ENCODE assay signal across 18 mouse cellular contexts in the genomic region with DNA sequence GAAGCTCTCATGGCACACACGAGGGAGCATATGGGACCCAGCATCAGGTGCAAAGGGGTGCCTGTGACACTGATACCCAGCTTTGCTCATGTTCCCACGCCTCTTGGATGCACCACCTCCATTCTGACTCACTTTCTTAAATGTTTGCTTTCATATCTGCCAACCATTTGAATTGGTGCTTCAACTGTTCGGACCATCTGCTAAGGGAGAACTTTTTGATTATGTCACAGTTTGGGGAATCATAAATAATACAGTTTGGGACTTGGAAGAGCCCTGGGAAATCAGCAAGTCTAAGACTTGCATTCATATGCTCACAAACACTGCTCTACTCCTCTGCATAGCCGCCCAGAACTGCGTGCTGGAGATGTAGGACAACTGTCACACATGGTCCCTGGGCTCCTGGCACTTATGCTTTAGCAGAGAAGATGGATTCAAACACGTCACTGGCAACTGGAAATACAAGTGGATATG. TPM values are rescaled to one million over a fixed set of nuclear protein-coding genes. Genes with fewer than 3 reads are reported as not detected.
A peak's percentile ranks its signal among the peaks of the same experiment; 100 is the strongest.
DNase-seq lines count a peak whose midpoint lies in the region; ATAC-seq lines count a peak whose summit lies in the region.
"Had no signal": no experiment of that assay in that cellular context is flagged by ENCODE, and none has a peak within 500 bp of the region (broad histone marks: within the 10 kb centered on the region; RNA-seq: fewer than 3 reads in every experiment).

No protein-coding gene starts in this region.

- H3K9ac ChIP-seq in liver, embryonic 11.5 days (ENCODE audit: low read depth, low read length), result no peak overlapping the region
- no peak overlapping the region for H3K9ac ChIP-seq in liver, embryonic 12.5 days
- H3K9ac ChIP-seq: forebrain, embryonic 13.5 days; limb, embryonic 13.5 days; liver, postnatal 0 days; midbrain, embryonic 13.5 days had no signal

- no peak overlapping the region for H3K4me2 ChIP-seq in liver, embryonic 11.5 days
- no peak overlapping the region for H3K4me2 ChIP-seq in liver, embryonic 12.5 days
- H3K4me2 ChIP-seq: forebrain, embryonic 13.5 days; limb, embryonic 13.5 days; midbrain, embryonic 13.5 days had no signal

- peaks cover 9% of the 10 kb centered on the region for H3K4me1 ChIP-seq in liver, embryonic 11.5 days (replicated peaks; ENCODE audit: control insufficient read depth, insufficient read depth, low read length)
- H3K4me1 ChIP-seq in liver, embryonic 12.5 days, result peaks cover 21% of the 10 kb centered on the region
- H3K4me1 ChIP-seq: forebrain, embryonic 13.5 days; midbrain, embryonic 13.5 days had no signal

- intact Hi-C loops in left cerebral cortex, postnatal 14 days (cut with DNase I), result loop anchor here (5.0 kb wide), 1 partner anchor 79 kb away; no protein-coding TSS in a partner anchor
- intact Hi-C loops in gastrocnemius, postnatal 36 days (cut with DNase I), result no loop called here

- 84% methylated on average over 6 of the region's 6 CpGs for WGBS in liver, embryonic 11.5 days
- WGBS in liver, embryonic 12.5 days (ENCODE audit: insufficient replicate concordance), result 70% methylated on average over 6 of the region's 6 CpGs

- H3K36me3 ChIP-seq in liver, embryonic 11.5 days (ENCODE audit: control insufficient read depth, insufficient read depth, low read length), result no peaks in the 10 kb centered on the region
- H3K36me3 ChIP-seq in liver, embryonic 12.5 days, result no peaks in the 10 kb centered on the region
- H3K36me3 ChIP-seq: heart, embryonic 10.5 days; limb, embryonic 13.5 days; midbrain, embryonic 13.5 days had no signal

- no peaks in the 10 kb centered on the region for H3K9me3 ChIP-seq in liver, embryonic 11.5 days (ENCODE audit: control insufficient read depth, low read length)
- no peaks in the 10 kb centered on the region for H3K9me3 ChIP-seq in liver, embryonic 12.5 days (replicated peaks)
- H3K9me3 ChIP-seq: forebrain, embryonic 13.5 days; G1E; heart, embryonic 10.5 days; limb, embryonic 13.5 days; midbrain, embryonic 13.5 days had no signal

- DNase-seq in liver, embryonic 11.5 days (ENCODE audit: low spot score), result peak; percentile 10
- peak; percentile 63 for DNase-seq in layer of hippocampus, adult 11-12 months (ENCODE audit: low spot score)
- DNase-seq in left cerebral cortex, postnatal 14 days (ENCODE audit: low spot score in 2 of 2), result peak; percentile 53 to 78
- DNase-seq in gastrocnemius, postnatal 4 days (ENCODE audit: low spot score in 2 of 2), result no peak
- DNase-seq in gastrocnemius, postnatal 36 days, result no peak
- no peak for DNase-seq in lung, postnatal 4 days
- DNase-seq: cerebellum, adult 8-10 months; kidney, adult 18-20 months; kidney, postnatal 36 days; liver, postnatal 0 days; lung, postnatal 36 days had no signal

- no peak for ATAC-seq in liver, embryonic 11.5 days (replicated peaks; ENCODE audit: low FRiP score)
- no peak for ATAC-seq in liver, embryonic 12.5 days
- ATAC-seq: forebrain, embryonic 13.5 days; hindbrain, embryonic 16.5 days; liver, postnatal 0 days; midbrain, embryonic 13.5 days had no signal

- H3K27ac ChIP-seq in liver, embryonic 11.5 days (ENCODE audit: low read depth, low read length), result no peak overlapping the region
- H3K27ac ChIP-seq in liver, embryonic 12.5 days, result no peak overlapping the region
- H3K27ac ChIP-seq: forebrain, embryonic 13.5 days; heart, embryonic 10.5 days; limb, embryonic 13.5 days; midbrain, embryonic 13.5 days had no signal

- no peak overlapping the region for H3K4me3 ChIP-seq in liver, embryonic 11.5 days (ENCODE audit: low read depth, low read length)
- H3K4me3 ChIP-seq in liver, embryonic 12.5 days, result no peak overlapping the region
- H3K4me3 ChIP-seq: forebrain, embryonic 13.5 days; heart, embryonic 10.5 days; limb, embryonic 13.5 days; midbrain, embryonic 13.5 days had no signal

- no peaks in the 10 kb centered on the region for H3K27me3 ChIP-seq in liver, embryonic 11.5 days (replicated peaks; ENCODE audit: control insufficient read depth, insufficient read depth, low read length)
- H3K27me3 ChIP-seq in liver, embryonic 12.5 days (replicated peaks), result peaks cover 5% of the 10 kb centered on the region
- H3K27me3 ChIP-seq: forebrain, embryonic 13.5 days; limb, embryonic 13.5 days; midbrain, embryonic 13.5 days had no signal

RNA-seq across cellular contexts. Expression of gene Homer2, which starts 23.9 kb away (rescaled TPM):
- polyA plus RNA-seq in liver, embryonic 11.5 days (2014; fragmentation: Nextera tagmentation; extraction: Ambion mirVana), result 16.0 and 17.7 TPM in 2 replicates
- 8.8 and 10.0 TPM in 2 replicates for polyA plus RNA-seq in liver, embryonic 12.5 days (2016; fragmentation: Nextera tagmentation; extraction: Ambion mirVana)
- total RNA-seq in left cerebral cortex, postnatal 14 days (2021), result 10 to 100 TPM; 74.9 to 79.6 TPM
- 10 to 100 TPM; 22.3 to 23.3 TPM for total RNA-seq in gastrocnemius, postnatal 4 days (2021)
- total RNA-seq in gastrocnemius, postnatal 36 days (2021), result 10 to 100 TPM; 42.9 to 66.0 TPM

RNA-seq across cellular contexts. Expression of gene Ramac, which starts 31.5 kb away (rescaled TPM):
- 98.0 and 103 TPM in 2 replicates for polyA plus RNA-seq in liver, embryonic 11.5 days (2014; fragmentation: Nextera tagmentation; extraction: Ambion mirVana)
- polyA plus RNA-seq in liver, embryonic 12.5 days (2016; fragmentation: Nextera tagmentation; extraction: Ambion mirVana), result 69.7 and 73.6 TPM in 2 replicates
- total RNA-seq in left cerebral cortex, postnatal 14 days (2021), result 10 to 100 TPM; 70.9 to 73.7 TPM
- 10 to 100 TPM; 31.5 to 35.9 TPM for total RNA-seq in gastrocnemius, postnatal 4 days (2021)
- total RNA-seq in gastrocnemius, postnatal 36 days (2021), result 10 to 100 TPM; 17.7 to 23.7 TPM

RNA-seq across cellular contexts. Expression of gene 3110040N11Rik, which starts 58.1 kb away (rescaled TPM):
- polyA plus RNA-seq in liver, embryonic 11.5 days (2014; fragmentation: Nextera tagmentation; extraction: Ambion mirVana), result 45.8 and 58.9 TPM in 2 replicates
- 27.6 and 29.5 TPM in 2 replicates for polyA plus RNA-seq in liver, embryonic 12.5 days (2016; fragmentation: Nextera tagmentation; extraction: Ambion mirVana)
- 10 to 100 TPM; 28.8 to 29.1 TPM for total RNA-seq in left cerebral cortex, postnatal 14 days (2021)
- 10 to 100 TPM; 28.6 to 30.5 TPM for total RNA-seq in gastrocnemius, postnatal 4 days (2021)
- total RNA-seq in gastrocnemius, postnatal 36 days (2021), result 10 to 100 TPM; 16.2 to 16.3 TPM

Comparison
In these comparisons a context has a peak if more than half of its experiments do, and no peak if none do; other contexts are left out.
1. DNase-seq: peak in liver, embryonic 11.5 days (single experiment), layer of hippocampus, adult 11-12 months (single experiment) and left cerebral cortex, postnatal 14 days (2 of 2); none in gastrocnemius, postnatal 4 days (0 of 2), gastrocnemius, postnatal 36 days (0 of 2) and lung, postnatal 4 days (0 of 2).